Mouse (Mus musculus) small intestine, adult 2 months (tissue): ENCODE data around the gene Mrpl10. TPM values are rescaled to one million over a fixed set of nuclear protein-coding genes. Genes with fewer than 3 reads are reported as not detected.

Experiments used
- H3K27ac ChIP-seq: fragments of 200-500 bp; 2 replicates; pipeline ENCODE4 v1.5.1; 2012; ENCODE audit warnings: low read depth, low read length, control low read depth, inconsistent platforms; ENCODE audit not compliant: insufficient read depth
- H3K27me3 ChIP-seq: fragments of 200-500 bp; 2 replicates; pipeline ENCODE4 v1.6.1; 2012; ENCODE audit warnings: mild to moderate bottlenecking, moderate library complexity, low read length, inconsistent platforms; ENCODE audit not compliant: control insufficient read depth, insufficient read depth
- H3K36me3 ChIP-seq: fragments of 200-500 bp; 2 replicates; pipeline ENCODE4 v1.6.1; 2012; ENCODE audit warnings: mild to moderate bottlenecking, low read length, control low read depth, inconsistent platforms; ENCODE audit not compliant: control insufficient read depth, insufficient read depth
- H3K4me1 ChIP-seq: fragments of 200-500 bp; 2 replicates; pipeline ENCODE4 v1.6.1; 2012; ENCODE audit warnings: low read length, inconsistent platforms, mixed read lengths; ENCODE audit not compliant: control insufficient read depth, insufficient read depth, insufficient read length
- H3K4me3 ChIP-seq: fragments of 200-500 bp; 2 replicates; pipeline ENCODE4 v1.5.1; 2012; ENCODE audit warnings: low read depth, mild to moderate bottlenecking, control low read depth, inconsistent platforms, low read length, moderate library complexity
- CTCF ChIP-seq: fragments of 200-500 bp; IDR thresholded peaks from 2 replicates; pipeline ENCODE4 v1.5.1; 2012; ENCODE audit warnings: low read depth, mild to moderate bottlenecking, control low read depth, inconsistent platforms, low read length, moderate library complexity, mixed read lengths; ENCODE audit not compliant: insufficient replicate concordance, insufficient read length; ENCODE audit errors: extremely low read depth
- POLR2A ChIP-seq: fragments of 200-500 bp; IDR thresholded peaks from 2 replicates; pipeline ENCODE4 v1.6.1; 2012; ENCODE audit warnings: low read depth, mild to moderate bottlenecking, control low read depth, inconsistent platforms, low read length, moderate library complexity
- WGBS: fragments of 180-500 bp; shearing (Covaris S2); methylation state at CpG from one replicate; pipeline ENCODE4 v1.1.7; 2018; 5-methylcytosine and 5-hydroxymethylcytosine counted together
- polyA plus RNA-seq: library from polyadenylated mRNA; depleted of rRNA; stranded (reverse); fragments of >200 nt; gene quantifications from 2 replicates; pipeline ENCODE4 v1.2.3, GENCODE M21; 2012; rRNA removed

Gene Mrpl10
- polyA plus RNA-seq, 1 experiment: 59.3 TPM

DNA sequence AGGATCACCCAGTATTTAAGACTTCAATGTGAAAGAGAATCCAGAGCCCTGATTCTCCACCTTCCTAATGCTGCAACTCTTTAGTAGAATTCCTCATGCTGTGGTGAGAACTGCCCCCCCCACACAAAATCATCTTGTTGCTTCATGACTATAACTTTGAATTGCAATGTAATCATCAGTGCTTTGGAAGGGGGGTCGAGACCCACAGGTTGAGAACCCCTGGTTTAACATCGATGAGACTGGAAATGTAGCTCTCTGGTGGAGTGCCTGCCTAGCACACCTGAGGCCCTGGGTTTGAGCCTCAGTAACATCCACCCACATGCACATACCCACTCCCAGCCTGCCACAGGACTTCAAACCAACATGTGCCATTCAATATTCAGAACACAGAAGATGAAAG is 53.2 kb downstream of the Mrpl10 start:
- WGBS: 54% methylated on average over 2 of the region's 2 CpGs

DNA sequence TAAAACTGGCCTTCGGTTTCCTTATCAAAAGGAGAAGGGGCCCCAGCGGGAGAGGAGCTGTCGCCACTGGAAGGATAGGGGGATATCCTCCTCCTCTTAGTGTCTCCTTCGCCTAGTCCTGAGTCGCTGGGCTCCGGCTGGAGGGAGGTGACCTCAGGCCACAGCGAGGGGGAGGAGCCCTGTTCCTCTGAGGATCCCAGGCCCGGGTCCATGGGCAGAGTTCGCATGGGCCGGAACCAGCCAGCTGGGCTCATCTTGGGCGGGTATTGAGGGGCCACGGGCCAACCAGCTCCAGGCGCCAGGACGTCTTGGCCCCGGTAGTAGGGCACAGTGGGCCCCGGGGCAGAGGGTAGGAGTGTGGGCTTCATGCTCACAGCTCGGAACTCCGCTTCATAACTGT is 57.4 kb downstream of the Mrpl10 start:
- WGBS: 15% methylated on average over 18 of the region's 18 CpGs
- Histone ChIP-seq H3K4me3 (no peak overlapping the region), H3K4me1 (peaks cover 2% of the 10 kb centered on the region), H3K27me3 (peaks cover 26% of the 10 kb centered on the region), H3K36me3 (no peaks in the 10 kb centered on the region), H3K27ac (no peak overlapping the region)
- TF ChIP-seq POLR2A (no peak), CTCF (no peak)

More for the DNA sequence above, 53.2 kb downstream of the Mrpl10 start:
- peaks cover 26% of the 10 kb centered on the region for H3K27me3 ChIP-seq
- no peak for TF ChIP-seq CTCF
- no peak for TF ChIP-seq POLR2A
- H3K36me3 ChIP-seq: no peaks in the 10 kb centered on the region
- no peaks in the 10 kb centered on the region for H3K4me1 ChIP-seq
- no peak overlapping the region for H3K27ac ChIP-seq
- no peak overlapping the region for H3K4me3 ChIP-seq

Other genes starting within 250 kb of the Mrpl10 start
- gene Nfe2l1, start 211.6 kb upstream of the Mrpl10 start, polyA plus RNA-seq: 36.1 and 87.5 TPM in 2 replicates
- 4.7 and 9.5 TPM in 2 replicates for gene Copz2, start 191.7 kb upstream of the Mrpl10 start, polyA plus RNA-seq
- 23.2 and 33.1 TPM in 2 replicates for gene Cdk5rap3, start 125.1 kb upstream of the Mrpl10 start, polyA plus RNA-seq
- 56.6 and 137 TPM in 2 replicates for gene Prr15l, start 113.5 kb upstream of the Mrpl10 start, polyA plus RNA-seq
- gene Pnpo, start 97.6 kb upstream of the Mrpl10 start, polyA plus RNA-seq: 28.4 and 44.6 TPM in 2 replicates
- 11.0 and 20.1 TPM in 2 replicates for gene Sp2, start 58.6 kb upstream of the Mrpl10 start, polyA plus RNA-seq
- 0.13 and 0.22 TPM in 2 replicates for gene Sp6, start 28.2 kb upstream of the Mrpl10 start, polyA plus RNA-seq
- 23.7 and 50.0 TPM in 2 replicates for gene Scrn2, start 11.6 kb upstream of the Mrpl10 start, polyA plus RNA-seq
- 0.09 TPM in 2 replicates for gene Lrrc46, start 153 bp upstream of the Mrpl10 start, polyA plus RNA-seq
- gene Osbpl7, start 9.1 kb downstream of the Mrpl10 start, polyA plus RNA-seq: 12.1 and 21.3 TPM in 2 replicates
- 1.0 and 2.3 TPM in 2 replicates for gene Tbx21, start 73.8 kb downstream of the Mrpl10 start, polyA plus RNA-seq
- gene Tbkbp1, start 109.9 kb downstream of the Mrpl10 start, polyA plus RNA-seq: 7.5 and 11.4 TPM in 2 replicates
- gene Kpnb1, start 146.3 kb downstream of the Mrpl10 start, polyA plus RNA-seq: 7.5 and 13.5 TPM in 2 replicates
- gene Npepps, start 239.1 kb downstream of the Mrpl10 start, polyA plus RNA-seq: 16.2 and 27.3 TPM in 2 replicates